Mouse (Mus musculus): ENCODE data around the gene Slc30a1. TPM values are rescaled to one million over a fixed set of nuclear protein-coding genes. Genes with fewer than 3 reads are reported as not detected.
A peak's percentile ranks its signal among the peaks of the same experiment; 100 is the strongest.

Gene Slc30a1
- polyA plus RNA-seq, 1 experiment from 2014 or later = 3.4 TPM

DNA sequence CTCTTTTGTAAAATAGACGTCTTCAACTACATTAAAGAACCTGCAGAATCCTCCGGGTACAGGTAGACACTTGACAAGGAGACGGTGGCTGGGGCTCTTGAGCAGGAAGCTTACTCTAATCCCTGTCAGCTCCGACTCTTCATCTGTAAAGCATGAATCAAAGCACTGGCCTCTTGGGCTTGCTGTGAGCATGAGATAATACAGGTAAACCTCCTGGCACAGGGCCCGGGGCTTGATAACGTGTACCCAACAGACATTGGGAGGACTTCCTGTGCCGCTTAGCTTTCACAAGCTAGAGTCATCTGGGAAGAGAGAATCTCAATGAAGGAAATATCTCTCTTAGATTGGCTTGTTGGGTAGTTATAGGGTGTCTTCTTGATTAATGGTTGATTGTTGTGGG is 31.6 kb upstream of the Slc30a1 start:
- peak; percentile 46 for DNase-seq (ENCODE audit: low spot score)
- Histone ChIP-seq H3K36me3 (ENCODE audit: control insufficient read depth, insufficient read depth, low read length) (no peaks in the 10 kb centered on the region), H3K4me2 (ENCODE audit: low read depth, low read length) (no peak overlapping the region), H3K27me3 (replicated peaks; ENCODE audit: control insufficient read depth, insufficient read depth, low read length) (no peaks in the 10 kb centered on the region), H3K9ac (ENCODE audit: low read depth, low read length) (no peak overlapping the region), H3K4me1 (ENCODE audit: control insufficient read depth, insufficient read depth, low read length) (peaks cover 10% of the 10 kb centered on the region), H3K4me3 (ENCODE audit: low read depth, low read length) (no peak overlapping the region), H3K9me3 (ENCODE audit: control insufficient read depth, low read length) (no peaks in the 10 kb centered on the region), H3K27ac (replicated peaks; ENCODE audit: low read depth, low read length) (no peak overlapping the region)
- WGBS = 89% methylated on average over 7 of the region's 7 CpGs
- no peak for ATAC-seq (ENCODE audit: low read depth)

DNA sequence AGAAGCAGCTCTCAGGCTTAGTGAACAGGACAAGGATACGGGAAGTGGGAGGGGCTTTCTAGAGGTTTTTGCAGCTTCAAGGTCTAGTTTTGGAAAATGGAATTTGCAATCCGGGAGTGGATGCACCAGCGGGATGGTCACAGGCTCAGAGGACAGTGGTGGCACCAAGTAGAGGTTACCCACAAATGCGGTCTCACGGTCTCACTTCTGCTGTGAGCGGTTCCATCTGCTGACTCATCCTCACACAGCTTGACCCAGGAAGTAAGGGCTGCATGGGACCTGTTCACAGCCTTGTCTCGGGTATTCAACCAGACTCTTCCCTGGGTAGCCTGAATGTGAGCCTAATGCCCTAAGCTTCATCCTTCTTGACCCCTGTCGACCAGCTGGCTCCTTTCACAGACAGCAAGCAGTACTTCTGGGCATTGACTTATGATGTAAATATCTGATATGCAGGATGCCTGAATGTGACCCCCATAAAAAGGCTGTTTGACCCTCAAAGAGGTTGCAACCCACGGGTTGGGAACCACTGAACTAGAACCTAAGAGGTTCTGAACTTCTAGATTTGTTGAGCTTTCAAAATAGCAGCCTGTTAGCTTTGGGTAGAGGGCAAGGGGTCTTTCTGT is 30.8 kb upstream of the Slc30a1 start:
- no peak for DNase-seq (ENCODE audit: low spot score)

DNA sequence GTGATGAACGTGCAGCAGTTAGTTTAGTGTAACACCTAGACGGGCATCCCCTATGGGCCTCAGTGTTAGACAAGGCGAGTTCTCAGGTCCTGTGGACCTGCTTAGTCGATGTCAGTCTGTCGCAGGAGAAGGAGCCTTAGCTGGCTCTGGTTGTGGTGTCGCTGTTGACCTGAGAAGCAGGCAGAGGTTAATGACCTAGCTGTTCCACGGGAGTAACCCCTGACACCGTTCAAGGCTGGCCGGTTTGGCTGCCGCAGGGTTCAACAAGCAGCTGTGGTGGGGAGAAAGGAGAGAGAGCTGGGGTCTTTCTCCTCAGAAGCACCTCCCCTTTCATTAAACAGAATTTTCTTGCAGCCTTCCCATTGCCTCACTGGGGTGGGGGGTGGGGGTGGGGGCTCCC is 28.9 kb upstream of the Slc30a1 start:
- no peaks in the 10 kb centered on the region for H3K27me3 ChIP-seq (replicated peaks; ENCODE audit: control insufficient read depth, insufficient read depth, low read length)
- peaks cover 10% of the 10 kb centered on the region for H3K4me1 ChIP-seq (ENCODE audit: control insufficient read depth, insufficient read depth, low read length)
- H3K9ac ChIP-seq (ENCODE audit: low read depth, low read length) = no peak overlapping the region
- DNase-seq (ENCODE audit: low spot score) = no peak
- no peak overlapping the region for H3K27ac ChIP-seq (replicated peaks; ENCODE audit: low read depth, low read length)
- no peak for ATAC-seq (ENCODE audit: low read depth)
- no peak overlapping the region for H3K4me2 ChIP-seq (ENCODE audit: low read depth, low read length)
- no peak overlapping the region for H3K4me3 ChIP-seq (ENCODE audit: low read depth, low read length)
- H3K9me3 ChIP-seq (ENCODE audit: control insufficient read depth, low read length) = no peaks in the 10 kb centered on the region
- H3K36me3 ChIP-seq (ENCODE audit: control insufficient read depth, insufficient read depth, low read length) = no peaks in the 10 kb centered on the region
- 38% methylated on average over 10 of the region's 10 CpGs for WGBS

More for the DNA sequence above, 30.8 kb upstream of the Slc30a1 start:
- 71% methylated on average over 9 of the region's 9 CpGs for WGBS
- Histone ChIP-seq H3K9me3 (ENCODE audit: control insufficient read depth, low read length) (no peaks in the 10 kb centered on the region), H3K4me3 (ENCODE audit: low read depth, low read length) (no peak overlapping the region), H3K9ac (ENCODE audit: low read depth, low read length) (no peak overlapping the region), H3K27ac (replicated peaks; ENCODE audit: low read depth, low read length) (no peak overlapping the region), H3K4me2 (ENCODE audit: low read depth, low read length) (no peak overlapping the region), H3K4me1 (ENCODE audit: control insufficient read depth, insufficient read depth, low read length) (peaks cover 10% of the 10 kb centered on the region), H3K36me3 (ENCODE audit: control insufficient read depth, insufficient read depth, low read length) (no peaks in the 10 kb centered on the region), H3K27me3 (replicated peaks; ENCODE audit: control insufficient read depth, insufficient read depth, low read length) (no peaks in the 10 kb centered on the region)
- ATAC-seq (ENCODE audit: low read depth) = no peak

DNA sequence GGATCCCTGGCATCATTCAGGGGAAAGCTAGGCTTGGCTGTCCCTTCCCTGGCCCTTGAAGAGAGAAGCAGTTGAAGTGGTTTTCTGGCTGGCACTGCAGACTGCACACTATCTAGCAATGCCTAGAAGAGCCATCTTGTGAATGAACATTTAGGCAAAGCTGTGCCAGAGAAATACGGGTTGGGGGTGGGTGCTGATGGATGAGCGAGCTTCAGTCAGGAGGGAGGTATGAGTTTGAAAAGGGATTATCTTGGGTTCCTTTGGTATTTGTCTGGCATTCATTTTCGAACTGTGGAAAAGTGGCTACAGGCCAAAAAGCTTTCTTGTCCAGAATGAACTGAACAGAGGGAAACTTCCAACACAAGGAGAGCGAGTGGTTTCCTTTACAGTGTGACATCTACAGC is 28.0 kb upstream of the Slc30a1 start:
- peak; percentile 64 for DNase-seq (ENCODE audit: low spot score)
- H3K36me3 ChIP-seq (ENCODE audit: control insufficient read depth, insufficient read depth, low read length) = no peaks in the 10 kb centered on the region
- no peaks in the 10 kb centered on the region for H3K9me3 ChIP-seq (ENCODE audit: control insufficient read depth, low read length)
- no peak overlapping the region for H3K4me3 ChIP-seq (ENCODE audit: low read depth, low read length)
- peaks cover 10% of the 10 kb centered on the region for H3K4me1 ChIP-seq (ENCODE audit: control insufficient read depth, insufficient read depth, low read length)
- WGBS = 47% methylated on average over 4 of the region's 4 CpGs
- no peak for ATAC-seq (ENCODE audit: low read depth)
- H3K27me3 ChIP-seq (replicated peaks; ENCODE audit: control insufficient read depth, insufficient read depth, low read length) = no peaks in the 10 kb centered on the region
- no peak overlapping the region for H3K27ac ChIP-seq (replicated peaks; ENCODE audit: low read depth, low read length)
- no peak overlapping the region for H3K9ac ChIP-seq (ENCODE audit: low read depth, low read length)
- H3K4me2 ChIP-seq (ENCODE audit: low read depth, low read length) = no peak overlapping the region

DNA sequence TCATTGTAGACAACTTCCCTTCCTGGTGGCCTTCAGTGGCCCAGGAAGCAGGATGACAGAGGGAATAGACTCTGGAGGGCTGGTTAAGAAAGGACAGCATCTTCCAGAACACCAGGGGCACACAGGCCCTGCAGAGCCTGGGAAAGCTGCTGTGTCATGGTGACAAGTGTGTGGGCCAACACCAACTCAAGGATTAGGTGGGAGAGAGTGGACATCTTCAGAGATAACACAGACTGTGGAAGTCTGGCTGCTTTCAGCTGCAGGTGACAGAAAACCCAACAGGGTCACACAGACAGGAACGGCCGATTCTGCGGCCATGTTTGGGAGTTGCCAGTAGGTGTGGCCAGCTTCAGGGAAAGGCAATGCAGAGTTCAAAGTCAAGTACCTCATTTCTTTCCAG is 26.3 kb upstream of the Slc30a1 start:
- Histone ChIP-seq H3K4me1 (ENCODE audit: control insufficient read depth, insufficient read depth, low read length) (peaks cover 10% of the 10 kb centered on the region), H3K4me2 (ENCODE audit: low read depth, low read length) (no peak overlapping the region), H3K36me3 (ENCODE audit: control insufficient read depth, insufficient read depth, low read length) (no peaks in the 10 kb centered on the region), H3K27ac (replicated peaks; ENCODE audit: low read depth, low read length) (no peak overlapping the region), H3K9me3 (ENCODE audit: control insufficient read depth, low read length) (no peaks in the 10 kb centered on the region), H3K4me3 (ENCODE audit: low read depth, low read length) (no peak overlapping the region), H3K27me3 (replicated peaks; ENCODE audit: control insufficient read depth, insufficient read depth, low read length) (no peaks in the 10 kb centered on the region), H3K9ac (ENCODE audit: low read depth, low read length) (no peak overlapping the region)
- ATAC-seq (ENCODE audit: low read depth) (no peak), DNase-seq (ENCODE audit: low spot score) (no peak)
- WGBS = 100% methylated on average over 3 of the region's 3 CpGs

DNA sequence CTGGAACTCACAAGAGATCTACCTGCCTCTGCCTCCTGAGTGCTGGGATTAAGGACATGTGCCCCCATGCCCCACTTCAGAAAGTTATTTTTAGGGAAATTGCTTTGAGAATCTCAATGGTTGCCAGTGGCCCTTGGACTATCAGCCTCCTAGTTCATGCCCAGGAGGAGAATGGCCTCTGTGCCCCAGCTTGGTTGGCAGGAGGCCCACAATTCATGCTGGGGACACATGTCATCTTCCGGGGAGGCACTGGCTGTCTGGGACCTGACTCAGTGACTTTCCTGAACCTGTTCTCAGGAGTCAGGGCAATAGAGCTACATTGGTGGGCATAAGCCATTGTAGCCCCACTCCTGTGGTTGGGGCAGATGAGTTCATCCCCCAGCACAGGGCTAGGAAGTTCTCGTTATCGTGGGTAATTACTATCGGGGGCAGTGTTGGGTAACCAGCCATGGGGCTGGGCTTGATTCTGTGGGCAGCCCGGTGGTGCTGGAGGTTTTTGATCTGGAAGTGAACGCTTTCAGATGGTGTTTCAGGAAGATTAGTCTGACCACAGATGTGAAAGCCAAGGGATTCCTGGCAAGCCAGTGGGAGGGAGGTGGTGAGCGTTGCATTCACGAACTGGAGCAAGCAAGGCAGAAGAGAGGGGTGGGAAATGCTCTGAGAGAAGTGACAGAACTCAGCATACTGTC is 25.5 kb upstream of the Slc30a1 start:
- ATAC-seq (ENCODE audit: low read depth) = peak; percentile 45; the same call in 1 of the 2 replicates
- Histone ChIP-seq H3K9me3 (ENCODE audit: control insufficient read depth, low read length) (no peaks in the 10 kb centered on the region), H3K4me1 (ENCODE audit: control insufficient read depth, insufficient read depth, low read length) (peaks cover 10% of the 10 kb centered on the region), H3K36me3 (ENCODE audit: control insufficient read depth, insufficient read depth, low read length) (no peaks in the 10 kb centered on the region), H3K4me3 (ENCODE audit: low read depth, low read length) (no peak overlapping the region), H3K27ac (replicated peaks; ENCODE audit: low read depth, low read length) (no peak overlapping the region), H3K4me2 (ENCODE audit: low read depth, low read length) (no peak overlapping the region), H3K9ac (ENCODE audit: low read depth, low read length) (no peak overlapping the region), H3K27me3 (replicated peaks; ENCODE audit: control insufficient read depth, insufficient read depth, low read length) (no peaks in the 10 kb centered on the region)
- peak; percentile 58 for DNase-seq (ENCODE audit: low spot score)
- 51% methylated on average over 8 of the region's 8 CpGs for WGBS

DNA sequence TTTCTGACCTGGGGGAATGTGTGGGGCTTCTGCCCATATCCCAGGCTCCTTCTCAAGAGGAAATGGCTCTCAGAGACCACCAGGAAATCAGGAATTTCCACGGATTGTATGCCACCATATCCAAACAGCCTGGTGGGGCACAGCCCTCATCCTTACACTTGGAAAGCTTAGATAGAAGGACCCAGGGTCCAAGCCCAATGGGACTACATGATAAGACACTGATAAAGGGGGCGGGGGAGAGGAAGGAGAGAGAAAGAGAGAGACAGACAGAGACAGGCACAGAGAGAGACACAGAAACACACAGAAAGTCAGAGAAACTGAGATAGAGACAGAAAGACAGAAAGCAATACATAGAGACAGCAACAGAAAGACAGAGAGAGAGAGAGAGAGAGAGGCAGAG is 24.9 kb upstream of the Slc30a1 start:
- Histone ChIP-seq H3K36me3 (ENCODE audit: control insufficient read depth, insufficient read depth, low read length) (no peaks in the 10 kb centered on the region), H3K27ac (replicated peaks; ENCODE audit: low read depth, low read length) (no peak overlapping the region), H3K27me3 (replicated peaks; ENCODE audit: control insufficient read depth, insufficient read depth, low read length) (no peaks in the 10 kb centered on the region), H3K4me2 (ENCODE audit: low read depth, low read length) (no peak overlapping the region), H3K4me3 (ENCODE audit: low read depth, low read length) (no peak overlapping the region), H3K9me3 (ENCODE audit: control insufficient read depth, low read length) (no peaks in the 10 kb centered on the region), H3K9ac (ENCODE audit: low read depth, low read length) (no peak overlapping the region), H3K4me1 (ENCODE audit: control insufficient read depth, insufficient read depth, low read length) (peaks cover 10% of the 10 kb centered on the region)
- WGBS = 63% methylated on average over 2 of the region's 2 CpGs
- DNase-seq (ENCODE audit: low spot score) (no peak), ATAC-seq (ENCODE audit: low read depth) (no peak)

GRCm38 (mm10) chr1:191882474-191883206 is 23.9 kb upstream of the Slc30a1 start:
- no peaks in the 10 kb centered on the region for H3K9me3 ChIP-seq (ENCODE audit: control insufficient read depth, low read length)
- H3K4me1 ChIP-seq (ENCODE audit: control insufficient read depth, insufficient read depth, low read length) = peaks cover 10% of the 10 kb centered on the region
- DNase-seq (ENCODE audit: low spot score) = no peak
- no peak overlapping the region for H3K9ac ChIP-seq (ENCODE audit: low read depth, low read length)
- H3K27me3 ChIP-seq (replicated peaks; ENCODE audit: control insufficient read depth, insufficient read depth, low read length) = no peaks in the 10 kb centered on the region
- whole genome bisulfite sequencing = 91% methylated on average over 10 of the region's 10 CpGs
- no peak overlapping the region for H3K27ac ChIP-seq (replicated peaks; ENCODE audit: low read depth, low read length)
- no peak for ATAC-seq (ENCODE audit: low read depth)
- H3K4me3 ChIP-seq (ENCODE audit: low read depth, low read length) = no peak overlapping the region
- no peaks in the 10 kb centered on the region for H3K36me3 ChIP-seq (ENCODE audit: control insufficient read depth, insufficient read depth, low read length)
- H3K4me2 ChIP-seq (ENCODE audit: low read depth, low read length) = no peak overlapping the region
